In genomic region chr11:69624339-69624738, GRCm38 (mm10) we compare ENCODE assay signal across 29 mouse cellular contexts. TPM values are rescaled to one million over a fixed set of nuclear protein-coding genes. Genes with fewer than 3 reads are reported as not detected.
"Had no signal": no experiment of that assay in that cellular context is flagged by ENCODE, and none has a peak within 500 bp of the region (broad histone marks: within the 10 kb centered on the region; RNA-seq: fewer than 3 reads in every experiment).

No protein-coding gene starts in this region.

RNA-seq across cellular contexts. Expression of gene Sat2, which starts 2.5 kb away (rescaled TPM):
- total RNA-seq: common myeloid progenitor, adult 5-6 weeks; granulocyte monocyte progenitor cell, adult 5-6 weeks had no signal
- polyA plus RNA-seq: erythroblast, embryonic 14.5 days had no signal

RNA-seq across cellular contexts. Expression of gene Shbg, which starts 6.6 kb away (rescaled TPM):
- total RNA-seq: common myeloid progenitor, adult 5-6 weeks; forebrain, postnatal 0 days; gastrocnemius, adult 18-20 months; gastrocnemius, adult 2 months; gastrocnemius, adult 8-10 months; gastrocnemius, postnatal 36 days; gastrocnemius, postnatal 4 days; granulocyte monocyte progenitor cell, adult 5-6 weeks; heart, adult 18-20 months; heart, adult 2 months; heart, adult 8-10 months had no signal
- polyA plus RNA-seq: embryonic facial prominence, embryonic 10.5 days; embryonic facial prominence, embryonic 12.5 days; embryonic facial prominence, embryonic 13.5 days; embryonic facial prominence, embryonic 14.5 days; embryonic facial prominence, embryonic 15.5 days; forebrain, embryonic 10.5 days; forebrain, embryonic 11.5 days; forebrain, embryonic 12.5 days; forebrain, embryonic 13.5 days; forebrain, embryonic 14.5 days; forebrain, embryonic 15.5 days; forebrain, embryonic 16.5 days; forebrain, postnatal 0 days; gonadal fat pad, adult 2 months; heart, adult 2 months had no signal

RNA-seq across cellular contexts. Expression of gene Sox15, which starts 30.8 kb away (rescaled TPM):
- total RNA-seq: common myeloid progenitor, adult 5-6 weeks; forebrain, postnatal 0 days; gastrocnemius, adult 18-20 months; gastrocnemius, adult 2 months; gastrocnemius, adult 8-10 months; gastrocnemius, postnatal 14 days; gastrocnemius, postnatal 25 days; gastrocnemius, postnatal 36 days; gastrocnemius, postnatal 4 days; granulocyte monocyte progenitor cell, adult 5-6 weeks; heart, adult 18-20 months; heart, adult 2 months; heart, adult 8-10 months had no signal
- polyA plus RNA-seq: embryonic facial prominence, embryonic 11.5 days; embryonic facial prominence, embryonic 12.5 days; erythroblast, embryonic 14.5 days; forebrain, embryonic 10.5 days; forebrain, embryonic 11.5 days; forebrain, embryonic 12.5 days; forebrain, embryonic 13.5 days; forebrain, embryonic 14.5 days; forebrain, embryonic 15.5 days; forebrain, embryonic 16.5 days; forebrain, postnatal 0 days; frontal cortex, adult 2 months; heart, adult 2 months had no signal
